Mouse (Mus musculus): Measurements from ENCODE around the gene Sez6l.
"Not testable (repeated sequence)": the region's sequence is repeated elsewhere in the genome, so short reads cannot be mapped to it uniquely, and the experiment has no call there.

DNA sequence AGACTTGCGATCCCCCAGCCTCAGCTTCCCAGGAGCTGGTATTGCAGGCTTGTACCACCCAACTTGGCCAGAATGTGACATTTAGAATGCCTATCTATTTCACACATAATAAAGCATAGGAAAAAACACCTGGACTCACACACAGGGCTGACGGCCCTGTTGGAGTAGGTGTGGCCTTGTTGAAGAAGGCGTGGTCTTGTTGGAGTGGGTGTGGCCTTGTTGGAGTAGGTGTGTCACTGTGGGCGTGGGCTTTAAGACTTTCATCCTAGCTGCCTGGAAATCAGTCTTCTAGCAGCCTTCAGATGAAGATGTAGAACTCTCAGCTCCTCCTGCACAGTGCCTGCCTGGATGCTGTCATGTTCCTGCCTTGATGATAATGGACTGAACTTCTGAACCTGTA, 164.2 kb downstream of the Sez6l start:
- not testable (repeated sequence) for TF ChIP-seq CTCF (IDR thresholded peaks at IDR 0.05; ENCODE audit: extremely low read depth, insufficient read depth, insufficient read length, insufficient replicate concordance); POLR2A (IDR thresholded peaks at IDR 0.05; ENCODE audit: low read depth, low read length)
